Mouse (Mus musculus): ENCODE measurements around the gene Ugt1a2. TPM values are rescaled to one million over a fixed set of nuclear protein-coding genes. Genes with fewer than 3 reads are reported as not detected.

Gene Ugt1a2
- total and polyA plus RNA-seq, 3 experiments, result not detected

DNA sequence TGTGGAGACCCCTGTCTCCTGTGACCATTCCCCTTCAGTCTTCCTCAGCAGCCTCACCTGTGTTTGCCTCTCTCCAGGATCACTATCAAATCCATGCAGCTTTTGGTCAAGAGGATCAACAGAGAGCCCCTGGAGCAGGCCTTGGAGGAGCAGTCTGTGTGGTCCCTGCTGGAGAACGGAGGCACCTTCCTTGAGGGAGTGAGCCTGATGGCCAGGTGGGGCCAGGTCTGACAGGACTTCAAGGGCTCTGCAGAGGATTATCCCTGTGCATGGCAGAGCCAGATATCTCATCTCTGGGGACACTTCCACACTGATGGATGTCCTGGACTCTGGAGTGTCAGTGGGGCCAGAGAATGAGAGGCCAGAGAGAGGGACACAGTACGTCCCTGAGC, 55.1 kb downstream of the Ugt1a2 start:
- 52% methylated on average over 2 of the region's 2 CpGs for WGBS
- no peak for DNase-seq
- intact Hi-C loops (cut with DNase I), result no loop called here
- H3K9ac ChIP-seq (ENCODE audit: low read depth, low read length), result no peak overlapping the region
- no peak overlapping the region for H3K4me3 ChIP-seq
- H3K27ac ChIP-seq, result no peak overlapping the region
- no peaks in the 10 kb centered on the region for H3K36me3 ChIP-seq (ENCODE audit: control insufficient read depth, insufficient read depth, low read length)
- no peaks in the 10 kb centered on the region for H3K27me3 ChIP-seq (ENCODE audit: control insufficient read depth, insufficient read depth, low read length)
- H3K79me2 ChIP-seq (replicated peaks; ENCODE audit: control insufficient read depth, insufficient read depth, low read length), result no peaks in the 10 kb centered on the region
- no peak for TF ChIP-seq POLR2A (IDR thresholded peaks at IDR 0.05; ENCODE audit: insufficient read depth, low read depth, low read length)
- no peak for TF ChIP-seq EP300 (IDR thresholded peaks at IDR 0.05; ENCODE audit: insufficient read depth, low read depth, low read length)
- no peak for TF ChIP-seq CTCF (IDR thresholded peaks at IDR 0.05)
- peaks cover 3% of the 10 kb centered on the region for H3K4me1 ChIP-seq (ENCODE audit: control insufficient read depth, insufficient read depth, low read length)

DNA sequence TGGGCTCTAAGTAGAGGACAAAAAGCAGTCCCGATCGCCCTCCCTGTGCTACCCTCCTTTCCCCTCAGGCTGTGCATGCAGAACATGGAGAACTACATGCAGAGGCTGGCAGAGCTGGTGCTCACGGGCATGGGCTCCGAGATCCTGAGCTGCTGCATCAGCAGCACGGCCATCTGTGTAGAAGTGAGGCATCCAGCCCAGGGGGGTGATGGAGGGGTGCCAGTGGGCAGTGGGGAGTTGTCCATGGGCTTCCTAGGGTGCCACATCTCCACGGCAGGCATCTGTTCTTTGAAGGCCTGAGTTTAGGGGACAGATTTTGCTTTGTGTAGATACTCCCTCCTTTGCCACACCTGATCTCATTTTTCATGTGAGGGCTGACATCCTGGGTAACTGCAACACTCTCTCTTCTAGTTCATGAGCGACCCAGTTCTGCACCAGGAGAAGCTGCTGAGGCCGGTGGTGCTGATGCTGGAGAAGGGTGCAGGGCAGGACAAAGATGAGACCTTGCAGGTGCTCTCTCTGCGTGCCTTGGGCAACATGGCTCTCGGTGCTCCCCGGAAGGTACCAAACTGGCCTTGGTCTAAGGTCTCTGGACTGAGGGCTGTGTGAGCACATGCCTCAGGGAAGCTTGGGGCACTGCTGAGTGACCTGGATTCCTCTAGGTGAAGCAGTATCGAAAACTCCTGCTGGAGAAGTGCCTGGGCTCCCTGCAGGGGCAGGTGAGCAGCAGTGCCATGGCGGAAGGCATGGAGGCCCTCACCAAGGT, 55.8 kb downstream of the Ugt1a2 start:
- WGBS, result 75% methylated on average over 13 of the region's 13 CpGs
- no peak overlapping the region for H3K27ac ChIP-seq
- TF ChIP-seq POLR2A (IDR thresholded peaks at IDR 0.05; ENCODE audit: insufficient read depth, low read depth, low read length), result no peak
- TF ChIP-seq CTCF (IDR thresholded peaks at IDR 0.05), result no peak
- H3K27me3 ChIP-seq (ENCODE audit: control insufficient read depth, insufficient read depth, low read length), result no peaks in the 10 kb centered on the region
- no peak overlapping the region for H3K9ac ChIP-seq (ENCODE audit: low read depth, low read length)
- DNase-seq, result no peak
- intact Hi-C loops (cut with DNase I), result no loop called here
- no peaks in the 10 kb centered on the region for H3K36me3 ChIP-seq (ENCODE audit: control insufficient read depth, insufficient read depth, low read length)
- no peaks in the 10 kb centered on the region for H3K79me2 ChIP-seq (replicated peaks; ENCODE audit: control insufficient read depth, insufficient read depth, low read length)
- peaks cover 3% of the 10 kb centered on the region for H3K4me1 ChIP-seq (ENCODE audit: control insufficient read depth, insufficient read depth, low read length)
- no peak overlapping the region for H3K4me3 ChIP-seq

DNA sequence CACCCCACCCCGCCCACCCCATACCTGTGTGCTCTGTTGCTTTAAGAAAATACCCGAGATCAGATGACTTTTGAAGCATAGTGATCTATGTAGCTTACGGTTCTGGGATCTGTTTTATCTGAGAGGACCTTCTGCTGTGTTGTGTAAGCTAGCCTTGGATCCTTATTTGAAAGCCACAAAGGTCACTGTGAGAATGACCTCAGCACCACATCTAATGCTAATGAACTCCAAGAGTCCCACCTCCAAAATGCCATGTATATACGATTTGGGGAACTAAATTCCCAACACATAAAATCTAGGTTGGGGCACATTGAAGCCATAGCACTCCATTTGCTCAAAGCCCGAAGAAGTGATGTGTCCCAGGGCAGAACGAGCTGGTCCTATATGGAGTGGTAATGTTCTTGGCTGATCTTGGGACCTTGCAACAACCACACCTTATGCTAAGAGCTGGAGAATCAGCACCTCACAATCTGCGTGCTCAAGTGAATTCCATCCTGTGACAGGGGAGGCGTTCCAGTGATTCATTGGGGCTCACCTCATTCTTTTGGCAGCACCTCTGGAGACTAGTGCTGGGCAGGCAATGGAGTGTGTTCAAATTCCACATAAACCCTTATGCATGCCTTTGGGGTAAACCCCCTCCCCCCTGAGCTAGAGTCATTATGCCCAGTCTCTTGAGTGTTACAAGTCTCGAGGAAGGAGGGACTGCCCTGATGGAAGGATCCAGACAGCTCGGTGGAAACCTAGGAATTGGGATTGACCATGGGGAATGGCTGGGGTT, 56.7 kb downstream of the Ugt1a2 start:
- peak in 1 of 2 experiments; percentile 38 for DNase-seq
- intact Hi-C loops (cut with DNase I), result no loop called here
- no peak for TF ChIP-seq EP300 (IDR thresholded peaks at IDR 0.05; ENCODE audit: insufficient read depth, low read depth, low read length)
- no peak for TF ChIP-seq POLR2A (IDR thresholded peaks at IDR 0.05; ENCODE audit: insufficient read depth, low read depth, low read length)
- no peak for TF ChIP-seq CTCF (IDR thresholded peaks at IDR 0.05)
- 75% methylated on average over 10 of the region's 10 CpGs for WGBS
- Histone ChIP-seq H3K36me3 (ENCODE audit: control insufficient read depth, insufficient read depth, low read length) (no peaks in the 10 kb centered on the region), H3K9ac (ENCODE audit: low read depth, low read length) (no peak overlapping the region), H3K27me3 (ENCODE audit: control insufficient read depth, insufficient read depth, low read length) (no peaks in the 10 kb centered on the region), H3K4me3 (no peak overlapping the region), H3K27ac (no peak overlapping the region), H3K4me1 (ENCODE audit: control insufficient read depth, insufficient read depth, low read length) (peaks cover 3% of the 10 kb centered on the region), H3K79me2 (replicated peaks; ENCODE audit: control insufficient read depth, insufficient read depth, low read length) (no peaks in the 10 kb centered on the region)

DNA sequence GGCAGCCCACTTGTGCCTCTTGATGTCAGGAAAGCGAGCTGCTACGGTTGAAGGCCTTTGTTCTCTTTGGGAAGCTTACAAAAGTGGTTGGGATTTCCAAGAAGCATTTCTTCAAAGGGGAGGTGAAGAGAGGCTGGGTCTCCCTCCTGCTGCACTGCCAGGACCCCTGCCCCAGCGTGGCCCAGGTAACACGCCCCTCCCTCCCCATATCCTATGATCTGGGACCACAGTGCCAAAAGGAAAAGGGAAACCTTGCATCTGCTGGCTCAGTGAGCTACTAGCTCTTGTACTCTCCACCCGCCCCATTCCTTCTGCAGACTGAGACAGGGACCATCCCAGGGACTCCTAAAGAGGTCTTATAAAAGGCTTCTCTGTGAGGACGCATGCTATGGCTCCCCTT, 57.3 kb downstream of the Ugt1a2 start:
- intact Hi-C loops (cut with DNase I), result no loop called here
- Histone ChIP-seq H3K36me3 (ENCODE audit: control insufficient read depth, insufficient read depth, low read length) (no peaks in the 10 kb centered on the region), H3K4me1 (ENCODE audit: control insufficient read depth, insufficient read depth, low read length) (peaks cover 3% of the 10 kb centered on the region), H3K9ac (ENCODE audit: low read depth, low read length) (no peak overlapping the region), H3K4me3 (no peak overlapping the region), H3K27me3 (ENCODE audit: control insufficient read depth, insufficient read depth, low read length) (no peaks in the 10 kb centered on the region), H3K79me2 (replicated peaks; ENCODE audit: control insufficient read depth, insufficient read depth, low read length) (no peaks in the 10 kb centered on the region), H3K27ac (no peak overlapping the region)
- peak in 1 of 2 experiments; percentile 44 for DNase-seq
- 80% methylated on average over 6 of the region's 6 CpGs for WGBS
- TF ChIP-seq CTCF (IDR thresholded peaks at IDR 0.05) (no peak), EP300 (IDR thresholded peaks at IDR 0.05; ENCODE audit: insufficient read depth, low read depth, low read length) (no peak), POLR2A (IDR thresholded peaks at IDR 0.05; ENCODE audit: insufficient read depth, low read depth, low read length) (no peak)

DNA sequence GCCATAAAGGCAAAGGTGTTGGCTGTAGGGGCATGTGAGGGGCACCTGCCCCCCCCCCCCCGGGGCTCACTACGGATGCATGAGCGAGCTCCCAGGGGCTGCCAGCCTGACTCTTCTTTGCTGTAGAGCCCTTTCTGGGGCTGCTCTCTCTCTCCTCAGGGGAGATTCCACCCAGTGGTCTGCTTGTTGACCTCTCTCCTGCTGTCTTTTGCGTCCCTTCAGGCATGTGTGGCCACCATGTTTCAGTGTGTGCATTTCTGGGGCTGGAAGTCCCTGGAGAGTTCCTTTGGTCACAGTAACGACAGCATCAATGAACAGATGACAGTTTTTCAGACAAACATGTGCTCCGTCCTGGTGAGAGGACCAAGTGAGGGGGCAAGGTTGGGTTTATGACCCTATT, 58.0 kb downstream of the Ugt1a2 start:
- 63% methylated on average over 6 of the region's 6 CpGs for WGBS

More for the DNA sequence above, 58.0 kb downstream of the Ugt1a2 start:
- no peak overlapping the region for H3K9ac ChIP-seq (ENCODE audit: low read depth, low read length)
- no peak for DNase-seq
- H3K4me3 ChIP-seq, result no peak overlapping the region
- peaks cover 3% of the 10 kb centered on the region for H3K4me1 ChIP-seq (ENCODE audit: control insufficient read depth, insufficient read depth, low read length)
- no peaks in the 10 kb centered on the region for H3K36me3 ChIP-seq (ENCODE audit: control insufficient read depth, insufficient read depth, low read length)
- TF ChIP-seq CTCF (IDR thresholded peaks at IDR 0.05), result no peak
- no peak for TF ChIP-seq EP300 (IDR thresholded peaks at IDR 0.05; ENCODE audit: insufficient read depth, low read depth, low read length)
- TF ChIP-seq POLR2A (IDR thresholded peaks at IDR 0.05; ENCODE audit: insufficient read depth, low read depth, low read length), result no peak
- H3K79me2 ChIP-seq (replicated peaks; ENCODE audit: control insufficient read depth, insufficient read depth, low read length), result no peaks in the 10 kb centered on the region
- H3K27me3 ChIP-seq (ENCODE audit: control insufficient read depth, insufficient read depth, low read length), result no peaks in the 10 kb centered on the region
- intact Hi-C loops (cut with DNase I), result no loop called here
- no peak overlapping the region for H3K27ac ChIP-seq

Data from heart, adult 2 months (tissue).